Mouse (Mus musculus) lung, postnatal 36 days (tissue): ENCODE data around the gene Syt8.
A peak's percentile ranks its signal among the peaks of the same experiment; 100 is the strongest.

Experiments
- DNase-seq: peaks from one replicate; pipeline ENCODE4 v3.0.0; 2022; ENCODE audit warnings: mixed read lengths

Syt8 gene

GRCm38 (mm10) chr7:142449038-142449617 lies 14.5 kb downstream of the Syt8 start:
- DNase-seq, result peak; percentile 40

DNA sequence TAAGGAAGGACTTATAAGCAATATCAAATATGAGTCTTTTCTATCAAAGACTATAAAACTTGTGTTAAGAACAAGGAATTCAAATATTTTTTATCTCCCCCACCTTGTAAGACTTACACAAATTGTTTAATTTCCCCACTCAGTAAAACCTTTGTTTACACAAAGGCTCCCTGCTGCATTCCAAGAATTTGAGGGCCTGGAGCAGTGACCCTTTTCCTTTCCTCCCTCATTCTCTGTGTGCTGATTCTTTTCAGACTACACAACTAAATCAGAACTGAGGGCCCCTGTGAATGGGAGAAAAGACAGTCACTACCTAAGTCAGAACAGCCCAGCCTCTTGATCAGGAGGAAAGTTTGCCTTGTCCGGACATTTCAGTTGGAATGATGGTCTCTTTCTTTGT lies 20.1 kb downstream of the Syt8 start:
- no peak for DNase-seq

- no peak for DNase-seq
Observed at GRCm38 (mm10) chr7:142455251-142455650, 20.6 kb downstream of the Syt8 start.

GRCm38 (mm10) chr7:142456806-142457205 lies 22.2 kb downstream of the Syt8 start:
- DNase-seq, result no peak

GRCm38 (mm10) chr7:142457227-142457811 lies 22.7 kb downstream of the Syt8 start:
- no peak for DNase-seq

GRCm38 (mm10) chr7:142458026-142458425 lies 23.4 kb downstream of the Syt8 start:
- peak; percentile 65 for DNase-seq

DNA sequence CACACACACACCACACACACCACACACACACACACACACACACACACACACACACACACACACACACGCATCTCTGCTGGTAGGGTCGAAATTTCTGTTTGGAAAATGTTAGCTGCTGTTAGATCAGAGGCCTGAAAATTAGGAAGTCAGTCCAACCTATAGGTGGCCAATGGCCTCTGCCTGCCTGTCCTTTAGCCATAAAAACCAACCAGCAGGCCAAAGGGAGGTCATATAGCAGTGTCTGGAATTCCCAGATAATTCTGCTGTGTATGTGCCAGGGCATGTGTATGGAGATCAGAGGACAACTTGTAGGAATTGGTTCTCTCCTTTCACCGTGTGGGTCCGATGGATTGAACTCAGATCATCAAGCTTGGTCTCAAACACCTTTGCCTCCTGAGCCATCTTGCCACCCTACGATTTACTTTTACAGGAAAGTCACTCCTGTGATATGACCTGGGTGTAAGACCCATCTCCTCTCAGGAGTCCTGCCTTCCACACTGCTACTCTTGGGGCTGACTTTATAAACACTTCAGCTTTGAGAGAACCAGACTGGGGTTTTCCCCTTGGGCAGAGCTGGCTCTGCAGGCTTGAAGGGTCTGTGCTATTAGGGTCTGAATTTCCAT lies 24.1 kb downstream of the Syt8 start:
- DNase-seq, result no peak

- no peak for DNase-seq
Observed at GRCm38 (mm10) chr7:142459299-142459691, 24.6 kb downstream of the Syt8 start.

- DNase-seq, result peak; percentile 46
Observed at GRCm38 (mm10) chr7:142460636-142461077, 26.0 kb downstream of the Syt8 start, which contains the start of gene Lsp1. TSS of gene Lsp1 (plus strand) at chr7:142460809.

- DNase-seq, result no peak
Observed at GRCm38 (mm10) chr7:142461446-142461845, 26.8 kb downstream of the Syt8 start.

- DNase-seq, result no peak
Observed at GRCm38 (mm10) chr7:142462190-142462589, 27.5 kb downstream of the Syt8 start.

- no peak for DNase-seq
Observed at GRCm38 (mm10) chr7:142462594-142463078, 28.0 kb downstream of the Syt8 start.

GRCm38 (mm10) chr7:142470171-142470691 lies 35.6 kb downstream of the Syt8 start:
- peak; percentile 37 for DNase-seq

- DNase-seq, result peak; percentile 58
Observed at GRCm38 (mm10) chr7:142470808-142471413, 36.3 kb downstream of the Syt8 start.

DNA sequence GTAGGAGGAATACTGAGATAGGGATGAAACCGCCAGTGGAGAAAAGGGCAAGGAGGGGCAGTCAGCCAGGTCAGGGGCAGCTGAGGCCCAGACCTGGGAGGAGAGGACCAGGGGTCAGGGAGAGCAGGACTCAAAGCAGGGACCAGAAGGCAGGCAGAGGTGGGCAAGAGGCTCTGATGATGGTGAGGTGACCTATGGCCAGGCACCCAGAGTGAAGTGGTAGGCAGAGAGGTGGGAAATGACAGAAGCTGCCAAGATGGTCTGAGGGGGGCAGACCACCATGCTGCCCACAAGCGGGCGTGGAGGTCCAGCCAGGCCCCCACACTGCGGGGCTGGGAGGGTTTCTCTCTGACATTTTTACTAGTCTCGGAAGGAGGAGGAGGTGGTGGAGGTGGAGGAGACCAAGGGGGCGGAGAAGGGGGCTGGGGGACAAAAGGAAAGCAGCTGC lies 36.8 kb downstream of the Syt8 start:
- DNase-seq, result no peak

DNA sequence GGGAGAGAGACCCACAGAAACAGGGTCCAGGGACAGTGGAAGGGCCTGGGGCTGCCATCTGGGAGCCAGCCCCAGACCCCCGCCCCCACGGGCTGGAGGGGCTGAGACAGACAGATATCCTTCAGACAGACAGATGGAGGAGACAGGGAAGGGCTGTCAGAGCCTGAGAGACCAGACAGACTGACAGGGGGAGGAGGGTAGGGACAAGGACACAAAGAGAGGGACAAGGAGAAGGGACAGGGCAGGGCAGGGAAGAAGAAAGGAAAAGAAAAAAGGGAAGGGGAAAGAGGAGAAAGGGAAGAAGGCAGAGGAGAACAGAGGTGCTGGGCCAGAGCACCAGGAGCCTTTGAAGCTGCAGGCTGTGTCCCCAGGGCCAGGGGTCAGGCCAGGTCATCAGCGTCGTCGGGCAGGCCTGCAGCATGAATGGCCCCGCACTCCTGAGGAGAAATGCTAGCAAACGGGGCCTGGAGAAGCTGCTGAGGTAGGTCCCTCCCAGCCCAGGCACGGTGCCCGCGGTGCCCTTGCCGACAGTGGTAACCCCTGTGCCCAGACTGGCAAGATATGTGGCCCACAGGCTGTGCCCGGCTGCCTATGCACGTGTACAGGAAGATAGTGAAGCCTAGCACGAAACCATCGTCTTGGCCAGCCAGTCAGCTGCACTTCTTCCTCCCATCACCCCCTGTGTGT lies 37.4 kb downstream of the Syt8 start:
- no peak for DNase-seq

- no peak for DNase-seq
Observed at GRCm38 (mm10) chr7:142472936-142473335, 38.3 kb downstream of the Syt8 start.

GRCm38 (mm10) chr7:142473476-142473875 lies 38.8 kb downstream of the Syt8 start:
- no peak for DNase-seq

- DNase-seq, result peak; percentile 23
Observed at GRCm38 (mm10) chr7:142474799-142475198, 40.1 kb downstream of the Syt8 start.

- no peak for DNase-seq
Observed at GRCm38 (mm10) chr7:142475641-142476040, 41.0 kb downstream of the Syt8 start.

- DNase-seq, result no peak
Observed at GRCm38 (mm10) chr7:142476271-142476670, 41.6 kb downstream of the Syt8 start.

DNA sequence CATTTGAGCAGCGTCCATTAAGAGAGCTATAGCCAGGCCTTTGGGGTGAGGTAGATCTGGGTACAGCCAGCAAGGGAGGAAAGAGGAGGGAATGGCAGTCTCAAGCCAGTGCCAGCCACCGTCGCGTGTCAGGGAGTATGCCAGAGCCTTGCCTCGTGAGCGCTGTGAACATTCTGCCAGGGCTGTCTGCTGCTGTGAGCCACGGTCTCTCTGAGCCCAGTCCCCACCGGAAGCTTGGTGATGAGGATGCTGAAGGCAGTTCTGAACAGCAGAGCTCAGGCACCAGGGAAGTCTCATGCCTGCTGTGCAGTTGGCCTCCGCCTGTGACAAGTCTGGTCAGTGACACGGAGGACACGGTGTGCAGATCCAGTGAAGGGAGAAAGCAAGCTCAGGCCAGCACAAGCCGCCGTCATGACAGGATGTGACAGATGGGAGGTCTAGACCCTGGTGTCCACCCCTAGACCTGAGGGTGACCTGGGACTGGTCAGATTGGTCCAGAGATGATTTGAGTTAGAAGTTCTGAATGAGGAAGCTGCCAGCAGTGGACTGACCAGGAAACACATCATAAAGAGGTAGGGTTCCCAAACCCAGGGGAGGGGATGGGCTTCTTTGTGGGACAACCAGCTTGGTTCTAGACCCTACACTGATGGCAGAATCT lies 42.3 kb downstream of the Syt8 start:
- no peak for DNase-seq
